Mouse (Mus musculus): ENCODE data around the gene Mrpl49.

GRCm38 (mm10) chr19:6023930-6024329, 33.7 kb downstream of the Mrpl49 start:
- no peak for TF ChIP-seq CTCF (IDR thresholded peaks at IDR 0.05; ENCODE audit: borderline replicate concordance, insufficient read depth, low read length)
- no peak for TF ChIP-seq POLR2A (IDR thresholded peaks at IDR 0.05; ENCODE audit: low read depth, low read length)
